Mouse (Mus musculus) layer of hippocampus, adult 9-11 months (tissue): ENCODE results near the gene Ankrd24.
"Not testable (repeated sequence)": the region's sequence is repeated elsewhere in the genome, so short reads cannot be mapped to it uniquely, and the experiment has no call there.

Experiments
- DNase-seq: peaks from one replicate; pipeline ENCODE4 v3.0.0; 2022

Ankrd24 gene

DNA sequence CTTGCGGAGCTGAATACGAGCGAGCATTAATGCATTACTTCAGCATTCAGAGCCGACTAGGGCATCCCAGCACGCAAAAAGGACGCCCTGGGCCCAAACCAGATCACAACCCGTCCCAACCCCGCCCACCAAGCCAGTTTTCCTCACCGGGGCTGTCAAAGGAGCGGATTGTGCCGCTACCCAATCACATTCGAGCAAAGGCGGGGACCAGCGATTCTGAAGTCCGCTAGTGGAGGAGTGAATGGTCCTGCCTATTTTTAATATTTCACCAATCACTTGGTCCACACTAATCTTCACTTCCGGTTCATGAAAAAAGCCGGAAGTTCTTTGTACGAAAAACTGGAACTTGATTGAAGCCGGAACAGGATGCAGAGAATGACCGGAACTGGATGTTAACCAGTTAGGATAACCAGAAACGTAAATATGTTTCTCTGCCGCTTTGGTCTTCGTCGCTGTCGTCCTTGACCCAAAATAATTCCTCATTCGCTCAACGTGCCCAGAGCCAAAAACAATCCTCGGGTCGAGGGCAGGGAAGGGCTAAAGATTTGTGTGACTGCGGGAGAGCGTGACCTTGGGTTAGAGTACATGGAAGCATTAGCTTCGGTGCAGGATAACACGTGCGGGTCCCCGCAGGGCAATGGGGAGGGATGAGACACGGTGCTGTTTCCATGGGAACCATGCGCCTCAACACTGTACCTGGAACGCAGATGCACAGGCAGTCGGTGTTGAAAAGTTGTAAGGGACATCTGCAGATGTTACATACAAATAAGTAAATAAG is 22.2 kb upstream of the Ankrd24 start, which contains the start of gene BC025920:
Gene BC025920 (plus strand): TSS at position 297 of the 778 bp plus-strand sequence.
- DNase-seq: peak; percentile 98

- no peak for DNase-seq
These were observed 20.0 kb upstream of the Ankrd24 start for GRCm38 (mm10) chr10:81608308-81608707.

DNA sequence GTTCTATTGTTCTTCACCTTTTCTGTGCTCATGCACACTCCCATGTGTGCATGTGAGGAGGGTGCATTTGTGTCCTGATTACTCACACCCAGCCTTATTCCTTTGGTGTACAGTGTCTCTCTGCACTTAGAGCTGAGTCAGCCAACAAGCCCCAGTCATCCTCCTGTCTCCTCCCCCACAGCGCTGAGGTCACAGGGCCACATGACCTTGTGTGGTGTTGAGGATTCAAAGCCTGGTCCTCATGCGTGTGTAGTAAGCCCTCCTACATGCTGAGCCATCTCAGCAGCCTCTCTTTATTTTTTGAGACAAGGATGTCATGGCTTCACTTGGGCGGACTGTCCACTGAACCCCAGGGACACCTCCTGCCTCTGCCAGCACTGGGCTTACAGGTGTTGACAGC is 15.6 kb upstream of the Ankrd24 start:
- DNase-seq: no peak

DNA sequence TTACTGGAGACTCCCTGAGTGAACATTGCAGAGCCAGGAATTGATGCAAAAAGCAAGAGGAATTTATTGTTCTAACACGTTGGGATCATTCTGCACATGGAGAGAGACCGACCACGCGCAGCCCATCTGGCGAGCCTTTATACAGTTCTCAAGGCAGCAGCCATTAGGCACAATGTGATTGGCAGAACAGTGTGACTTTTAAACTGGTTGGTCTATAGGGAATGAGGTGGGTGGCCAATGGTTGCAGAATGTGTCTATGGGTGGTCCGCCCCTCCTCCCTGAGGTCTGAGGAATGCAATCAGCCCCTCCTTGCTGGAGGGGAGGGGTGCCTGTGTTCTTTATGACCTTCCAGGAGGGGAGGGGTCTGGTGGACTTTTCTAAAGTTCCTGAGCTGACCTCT is 12.9 kb upstream of the Ankrd24 start:
- peak; percentile 81 for DNase-seq

DNA sequence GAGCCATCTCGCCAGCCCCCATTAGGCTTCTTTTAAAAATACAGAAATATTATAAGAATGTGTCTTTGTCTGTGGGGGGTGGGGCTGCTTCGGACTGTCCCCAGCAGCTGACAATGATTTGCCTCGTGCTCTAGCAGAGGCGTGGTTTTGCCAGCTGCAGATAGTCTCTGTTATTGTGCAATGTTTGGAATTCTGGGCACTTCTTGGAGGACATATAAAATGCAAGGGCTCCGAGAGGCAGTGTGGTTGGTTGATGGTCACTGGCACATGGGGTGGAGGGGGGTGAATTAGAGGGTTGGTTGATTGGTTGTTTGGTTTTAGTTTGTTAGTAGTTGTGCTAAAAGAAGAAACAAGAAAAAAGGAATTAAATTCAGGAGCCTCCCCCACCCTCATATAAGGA is 8.4 kb upstream of the Ankrd24 start:
- no peak for DNase-seq

DNA sequence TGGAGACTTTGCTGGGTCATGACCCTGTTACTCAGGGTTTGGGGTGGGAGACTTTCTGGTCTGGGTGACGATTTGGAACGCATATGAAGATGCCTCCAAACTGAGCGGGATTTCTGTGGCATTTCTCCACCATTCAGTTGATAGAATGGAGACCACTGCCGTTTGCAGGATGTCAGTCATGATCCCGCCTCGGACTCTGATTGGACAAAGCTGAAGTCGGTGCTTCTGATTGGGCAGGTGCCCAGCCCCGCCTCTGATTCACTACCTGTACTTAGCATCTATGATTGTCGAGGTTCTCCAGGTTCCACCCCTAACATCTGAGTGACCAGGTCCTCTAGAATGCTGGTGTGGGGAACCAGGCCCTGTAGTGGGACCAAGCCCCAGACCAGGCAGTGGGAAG is 7.6 kb upstream of the Ankrd24 start:
- DNase-seq: no peak

DNA sequence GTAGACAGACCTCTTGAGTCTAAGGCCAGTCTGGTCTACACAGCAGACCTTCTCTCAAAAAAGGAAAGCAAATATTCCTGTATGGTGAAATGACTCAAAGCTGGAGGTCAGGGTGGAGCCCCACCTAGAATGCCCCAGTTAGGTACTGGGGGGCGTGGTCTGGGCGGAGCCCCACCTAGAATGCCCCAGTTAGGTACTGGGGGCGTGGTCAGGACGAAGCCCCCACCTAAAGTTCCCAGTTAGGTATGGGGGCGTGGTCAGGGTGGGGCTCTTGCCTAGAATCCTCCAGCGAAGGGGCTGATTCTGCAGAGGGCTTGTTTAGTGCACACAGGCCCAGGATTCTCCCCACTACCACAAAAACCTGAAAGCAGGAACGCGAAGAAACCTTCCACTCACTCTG is 4.9 kb upstream of the Ankrd24 start:
- DNase-seq: no peak

- no peak for DNase-seq
These were observed 2.0 kb upstream of the Ankrd24 start for GRCm38 (mm10) chr10:81626101-81626993.

- peak; percentile 96 for DNase-seq
These were observed 1.1 kb upstream of the Ankrd24 start, which contains the start of gene Sirt6 for GRCm38 (mm10) chr10:81626994-81627835. Gene Sirt6 (minus strand): TSS chr10:81627797.

- DNase-seq: no peak
These were observed 512 bp upstream of the Ankrd24 start for GRCm38 (mm10) chr10:81627836-81628220.

DNA sequence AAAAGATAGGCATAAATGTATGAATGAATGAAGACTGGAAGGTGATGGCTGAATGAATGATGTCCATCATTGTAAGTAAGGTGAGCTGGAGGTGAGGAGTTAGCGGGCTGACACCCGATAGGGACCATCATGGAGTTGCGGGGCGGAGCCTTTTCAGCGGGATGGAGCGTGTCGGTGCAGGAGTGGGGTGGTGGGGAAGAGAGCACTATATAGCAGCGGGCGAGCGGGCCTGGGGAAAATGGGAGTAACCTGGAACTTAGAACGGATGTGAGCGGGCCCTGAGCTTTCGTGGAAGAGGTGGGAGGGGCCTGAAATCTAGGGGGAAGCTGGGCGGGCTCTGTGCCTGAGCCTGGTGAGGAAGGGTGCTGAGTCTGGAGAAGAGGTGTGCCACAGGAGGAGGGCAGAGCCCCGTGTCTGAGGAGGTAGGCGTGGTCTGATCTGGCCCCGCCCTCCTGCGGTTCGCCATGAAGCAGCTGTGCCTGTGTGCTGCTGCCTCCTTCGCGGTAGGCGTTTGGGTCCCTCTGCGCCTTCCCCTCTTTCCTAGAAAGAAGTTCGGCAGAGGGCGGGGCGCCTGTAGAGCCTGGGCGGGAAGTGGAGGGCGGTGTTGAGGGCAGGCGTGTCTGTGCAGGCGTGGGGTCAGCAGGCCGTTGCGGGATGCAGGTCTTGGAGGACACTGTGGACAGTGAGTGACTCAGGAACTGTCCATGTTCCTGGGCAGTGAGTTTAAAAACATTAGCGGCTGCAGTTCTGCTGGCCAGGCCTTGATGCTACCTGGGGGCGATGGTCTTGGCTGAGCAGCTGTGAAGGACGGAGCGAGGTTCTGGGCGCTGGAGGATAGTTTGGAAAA is 5.1 kb downstream of the Ankrd24 start:
- DNase-seq: peak; percentile 87

DNA sequence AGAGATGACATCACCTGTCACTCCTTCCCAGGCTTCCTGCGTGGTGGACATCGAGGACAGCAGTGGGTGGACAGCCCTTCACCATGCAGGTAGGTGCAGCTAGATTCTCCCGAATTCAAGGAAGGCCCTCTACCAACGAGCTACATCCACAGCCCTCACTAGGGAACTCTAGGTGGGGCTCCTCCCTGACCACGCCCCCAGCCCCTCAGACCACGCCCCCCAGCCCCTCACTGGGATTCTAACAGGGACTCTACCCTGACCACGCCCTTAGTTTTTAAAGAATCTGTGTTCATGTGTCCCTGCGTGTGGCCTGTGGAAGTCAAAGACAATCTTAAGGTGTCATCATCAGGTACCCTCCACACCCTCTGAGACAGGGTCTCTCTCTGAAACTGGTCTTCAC is 8.0 kb downstream of the Ankrd24 start:
- no peak for DNase-seq

DNA sequence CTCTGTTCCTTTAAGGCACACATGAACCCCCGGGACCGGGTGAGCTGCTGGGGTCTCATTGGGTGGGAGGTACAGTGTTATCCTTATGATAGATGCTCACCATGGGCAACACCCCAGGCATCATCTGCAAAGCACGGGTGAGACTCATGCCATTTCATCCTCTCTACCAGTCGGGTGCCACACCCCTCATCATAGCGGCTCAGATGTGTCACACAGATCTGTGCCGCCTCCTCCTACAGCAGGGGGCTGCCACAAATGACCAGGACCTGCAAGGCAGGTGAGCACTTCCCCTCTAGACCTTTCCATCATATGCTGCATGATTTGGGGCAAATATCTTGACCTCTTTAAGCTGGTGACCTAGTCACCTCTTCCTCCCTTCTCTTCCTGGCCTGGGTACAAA is 9.8 kb downstream of the Ankrd24 start:
- no peak for DNase-seq

GRCm38 (mm10) chr10:81640825-81641224 is 12.5 kb downstream of the Ankrd24 start:
- DNase-seq: not testable (repeated sequence)

GRCm38 (mm10) chr10:81641566-81641965 is 13.2 kb downstream of the Ankrd24 start:
- DNase-seq: no peak

GRCm38 (mm10) chr10:81641978-81642647 is 13.8 kb downstream of the Ankrd24 start:
- no peak for DNase-seq

DNA sequence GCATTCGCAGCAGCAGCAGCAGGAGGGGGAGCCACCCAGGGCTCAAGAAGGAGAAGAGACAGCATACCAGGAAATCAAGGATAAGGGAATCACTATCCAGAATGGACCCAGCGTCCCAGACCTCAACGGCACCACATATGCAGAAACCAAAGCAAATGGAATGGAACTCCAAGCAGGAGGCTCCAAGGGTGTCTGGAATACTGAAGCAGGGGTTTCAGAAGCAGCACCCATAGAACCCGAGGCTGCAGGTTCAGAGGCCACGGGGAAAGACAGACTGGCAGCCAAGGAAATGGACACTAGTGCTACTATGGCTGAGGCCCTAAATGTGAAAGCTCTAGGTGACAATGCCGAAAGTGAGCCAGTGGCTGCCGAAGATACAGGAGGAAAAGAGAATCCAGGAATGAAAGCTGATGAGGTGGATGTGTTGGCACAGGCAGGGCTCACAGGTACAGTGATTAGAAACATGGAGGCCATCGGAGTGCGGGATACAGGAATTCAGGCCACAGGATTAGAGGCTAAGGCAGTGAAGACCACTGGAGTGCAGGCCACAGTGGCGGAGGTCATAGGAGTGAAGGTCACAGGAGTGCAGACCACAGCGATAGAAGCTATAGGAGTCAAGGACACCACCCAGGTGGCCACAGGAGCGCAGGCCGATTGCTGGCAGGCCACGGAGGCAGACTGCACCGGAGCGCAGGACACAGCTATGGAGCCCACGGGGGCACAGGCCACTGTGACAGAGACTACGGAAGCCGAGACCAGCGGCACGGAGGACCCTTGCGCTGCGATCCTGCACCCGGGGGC is 14.5 kb downstream of the Ankrd24 start:
- DNase-seq: no peak

- peak; percentile 97 for DNase-seq
These were observed 15.2 kb downstream of the Ankrd24 start for GRCm38 (mm10) chr10:81643449-81644055.

- no peak for DNase-seq
These were observed 15.8 kb downstream of the Ankrd24 start for GRCm38 (mm10) chr10:81644162-81644561.

DNA sequence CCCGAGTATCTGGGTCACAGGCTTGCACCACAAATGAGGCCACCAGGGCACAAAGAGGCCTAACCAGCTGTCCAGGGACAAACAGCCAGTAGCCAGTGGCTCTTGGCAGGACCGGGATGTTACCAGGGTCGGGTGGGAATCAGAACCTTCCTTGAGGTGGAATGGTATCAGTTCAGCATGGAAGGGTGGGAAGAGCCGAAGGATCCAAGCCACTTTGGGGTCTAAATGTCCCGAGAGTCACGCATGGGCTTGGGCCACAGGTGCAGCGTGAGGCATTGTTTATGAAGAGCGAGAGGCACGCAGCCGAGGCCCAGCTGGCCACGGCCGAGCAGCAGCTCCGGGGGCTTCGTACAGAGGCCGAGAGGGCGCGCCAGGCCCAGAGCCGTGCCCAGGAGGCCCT is 16.4 kb downstream of the Ankrd24 start:
- no peak for DNase-seq
